Mouse (Mus musculus) cerebellum, adult 2 months (tissue): ENCODE measurements around the gene Ttll11.

Source experiments
- CTCF ChIP-seq: fragments of 200-500 bp; IDR thresholded peaks from 2 replicates; pipeline ENCODE4 v1.5.1; 2011; ENCODE audit warnings: low read depth, mild to moderate bottlenecking, control low read depth, low read length, moderate library complexity, borderline replicate concordance; ENCODE audit not compliant: insufficient read depth
- POLR2A ChIP-seq: fragments of 200-500 bp; IDR thresholded peaks from 2 replicates; pipeline ENCODE4 v1.6.1; 2011; ENCODE audit warnings: low read length, control low read depth, borderline replicate concordance; ENCODE audit not compliant: insufficient read depth

GRCm38 (mm10) chr2:35760352-35760751 is 219.4 kb downstream of the Ttll11 start:
- TF ChIP-seq CTCF = no peak
- TF ChIP-seq POLR2A = no peak
